Mouse (Mus musculus): ENCODE results near the gene Cma2. TPM values are rescaled to one million over a fixed set of nuclear protein-coding genes. Genes with fewer than 3 reads are reported as not detected.

Gene Cma2
- not detected in 2 replicates for polyA plus RNA-seq (2014; fragmentation: Nextera tagmentation; extraction: Ambion mirVana)

DNA sequence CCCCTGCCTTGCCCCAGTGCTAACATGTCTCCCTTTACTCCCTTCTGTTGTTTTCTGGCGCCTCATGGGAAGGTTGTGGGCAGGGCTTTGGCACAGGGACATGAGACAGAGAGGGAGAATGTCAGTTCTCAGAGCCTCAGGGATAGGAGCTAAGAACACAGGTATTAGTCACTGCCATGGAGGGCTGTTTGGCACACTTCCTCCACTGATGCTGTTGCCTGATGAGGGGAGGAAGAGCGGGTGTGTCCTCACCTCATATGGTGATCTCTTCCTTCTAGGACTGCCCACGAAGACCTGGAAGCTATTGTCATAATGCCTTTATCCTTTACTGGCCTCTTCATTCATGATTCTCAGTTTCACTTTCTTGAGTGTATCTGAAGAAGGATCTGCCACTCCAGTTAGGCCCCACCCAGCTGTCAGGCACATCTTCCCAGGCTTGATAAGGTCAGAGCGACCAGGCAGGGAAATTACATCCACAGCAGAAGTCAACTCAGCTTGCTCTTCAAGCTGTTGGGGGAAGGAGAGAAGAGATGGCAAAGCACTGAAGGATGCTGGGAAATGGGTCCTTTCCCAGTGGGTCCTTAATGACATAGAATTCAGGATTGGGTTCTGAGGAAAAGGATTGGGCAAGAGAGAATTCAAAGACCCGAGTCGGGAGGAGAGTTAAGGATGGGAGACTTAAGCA is at the start of gene Cma2:
Cma2 (plus strand) TSS at position 635 of the 685 bp plus-strand sequence.
- DNase-seq (ENCODE audit: low spot score) (no peak), ATAC-seq (replicated peaks; ENCODE audit: insufficient number of reproducible peaks, low FRiP score, low TSS enrichment, low read depth) (no peak)
- Histone ChIP-seq H3K4me1 (ENCODE audit: control insufficient read depth, insufficient read depth, low read length) (no peaks in the 10 kb centered on the region), H3K9me3 (replicated peaks; ENCODE audit: control insufficient read depth, low read length) (no peaks in the 10 kb centered on the region), H3K27ac (replicated peaks; ENCODE audit: low read depth, low read length) (no peak within 1 kb of the TSS), H3K27me3 (ENCODE audit: control insufficient read depth, insufficient read depth, low read length) (no peaks in the 10 kb centered on the region), H3K4me2 (ENCODE audit: low read depth, low read length) (no peak within 1 kb of the TSS), H3K9ac (replicated peaks; ENCODE audit: low read length) (no peak within 1 kb of the TSS), H3K36me3 (replicated peaks; ENCODE audit: control insufficient read depth, insufficient read depth, low read depth, low read length) (no peaks in the 10 kb centered on the region), H3K4me3 (ENCODE audit: low read depth, low read length) (no peak within 1 kb of the TSS)
- WGBS: 84% methylated on average over 6 of the region's 6 CpGs

DNA sequence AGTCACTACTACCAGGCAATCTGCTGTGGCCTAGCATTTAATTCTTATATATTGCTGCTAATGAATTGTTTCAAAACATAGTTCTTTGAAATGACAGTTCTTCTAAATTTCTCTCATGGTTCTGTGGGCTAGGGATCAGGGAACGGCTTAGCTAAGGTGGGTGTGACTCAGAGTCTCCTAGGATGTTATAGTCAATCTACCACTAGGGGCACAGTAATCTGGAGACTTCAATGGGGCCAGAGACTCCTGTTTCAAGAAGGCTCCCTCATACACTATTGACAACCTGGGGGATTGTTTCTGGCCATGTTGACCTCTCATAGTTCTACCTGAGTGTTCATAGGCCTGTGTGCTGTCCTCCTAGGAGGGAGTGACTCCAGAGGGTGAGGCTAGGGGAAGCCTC is 45.3 kb upstream of the Cma2 start:
- H3K4me2 ChIP-seq (ENCODE audit: low read depth, low read length): no peak overlapping the region
- H3K27me3 ChIP-seq (ENCODE audit: control insufficient read depth, insufficient read depth, low read length): no peaks in the 10 kb centered on the region
- WGBS: 31% methylated on average over 1 of the region's 1 CpGs
- ATAC-seq (replicated peaks; ENCODE audit: insufficient number of reproducible peaks, low FRiP score, low TSS enrichment, low read depth): no peak
- H3K27ac ChIP-seq (replicated peaks; ENCODE audit: low read depth, low read length): no peak overlapping the region
- H3K36me3 ChIP-seq (replicated peaks; ENCODE audit: control insufficient read depth, insufficient read depth, low read depth, low read length): no peaks in the 10 kb centered on the region
- DNase-seq (ENCODE audit: low spot score): no peak
- no peaks in the 10 kb centered on the region for H3K9me3 ChIP-seq (replicated peaks; ENCODE audit: control insufficient read depth, low read length)
- no peaks in the 10 kb centered on the region for H3K4me1 ChIP-seq (ENCODE audit: control insufficient read depth, insufficient read depth, low read length)
- H3K4me3 ChIP-seq (ENCODE audit: low read depth, low read length): no peak overlapping the region
- no peak overlapping the region for H3K9ac ChIP-seq (replicated peaks; ENCODE audit: low read length)

DNA sequence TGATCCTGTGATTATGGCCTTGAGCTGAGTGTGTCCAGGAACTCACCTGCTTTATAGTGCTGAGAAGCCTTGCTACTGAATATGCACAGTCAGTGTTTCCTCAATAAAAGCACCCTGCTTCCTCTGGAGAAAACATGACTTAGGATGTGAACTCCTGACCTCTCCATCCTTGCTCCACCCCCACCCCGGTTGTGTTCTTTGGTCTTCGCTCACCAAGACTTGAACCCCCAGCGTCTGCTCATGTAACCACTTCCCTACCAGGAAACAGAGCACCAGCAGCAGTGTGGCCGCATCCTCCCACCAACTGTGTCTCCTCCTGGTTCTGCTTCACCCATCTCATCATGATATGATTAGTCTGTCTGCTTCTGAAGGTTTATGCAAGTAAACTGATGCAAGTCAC is 37.4 kb upstream of the Cma2 start:
- no peaks in the 10 kb centered on the region for H3K9me3 ChIP-seq (replicated peaks; ENCODE audit: control insufficient read depth, low read length)
- WGBS: 47% methylated on average over 4 of the region's 4 CpGs
- no peak for ATAC-seq (replicated peaks; ENCODE audit: insufficient number of reproducible peaks, low FRiP score, low TSS enrichment, low read depth)
- H3K4me3 ChIP-seq (ENCODE audit: low read depth, low read length): no peak overlapping the region
- no peak overlapping the region for H3K4me2 ChIP-seq (ENCODE audit: low read depth, low read length)
- no peak for DNase-seq (ENCODE audit: low spot score)
- H3K9ac ChIP-seq (replicated peaks; ENCODE audit: low read length): no peak overlapping the region
- no peaks in the 10 kb centered on the region for H3K27me3 ChIP-seq (ENCODE audit: control insufficient read depth, insufficient read depth, low read length)
- H3K4me1 ChIP-seq (ENCODE audit: control insufficient read depth, insufficient read depth, low read length): no peaks in the 10 kb centered on the region
- no peaks in the 10 kb centered on the region for H3K36me3 ChIP-seq (replicated peaks; ENCODE audit: control insufficient read depth, insufficient read depth, low read depth, low read length)
- no peak overlapping the region for H3K27ac ChIP-seq (replicated peaks; ENCODE audit: low read depth, low read length)

DNA sequence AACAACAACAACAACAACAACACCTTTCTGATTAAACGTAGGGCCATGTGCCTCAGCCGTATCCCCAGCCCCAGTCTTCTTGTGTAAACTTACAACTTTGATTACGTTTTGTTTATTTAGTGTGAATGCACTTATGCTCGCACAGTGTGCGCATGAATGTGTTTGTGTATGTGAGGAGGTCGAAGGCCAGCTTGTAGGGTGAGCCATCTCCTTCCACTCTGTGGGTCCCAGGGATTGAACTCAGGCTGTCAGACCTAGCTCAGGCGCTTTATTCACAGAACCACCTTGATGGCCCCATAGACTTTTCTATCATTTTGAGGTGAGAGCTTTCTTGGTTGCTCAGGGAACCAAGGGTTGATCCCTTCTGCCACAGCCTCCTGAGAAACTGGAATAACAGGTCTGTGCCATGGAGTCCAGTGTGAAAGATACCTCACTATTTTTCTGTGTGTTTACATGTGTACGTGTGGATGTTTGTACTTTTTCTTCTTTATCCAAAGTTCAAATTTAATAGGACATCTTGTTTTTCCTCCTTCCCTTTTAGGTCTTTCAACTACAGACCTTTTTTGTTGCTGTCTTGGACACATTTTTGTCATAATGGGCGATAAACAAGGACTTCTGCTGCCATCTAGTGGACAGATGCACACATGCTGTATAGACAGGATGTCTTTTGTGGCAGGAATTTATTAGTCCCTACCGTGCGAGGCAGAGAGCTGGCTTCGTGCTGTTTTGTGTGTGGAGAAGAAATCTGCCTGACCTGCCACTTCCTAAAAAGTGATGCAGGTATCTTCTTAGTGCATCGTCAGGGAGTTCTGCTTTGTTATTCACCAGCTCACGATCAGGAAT is 32.3 kb upstream of the Cma2 start:
- ATAC-seq (replicated peaks; ENCODE audit: insufficient number of reproducible peaks, low FRiP score, low TSS enrichment, low read depth) (peak; percentile 74), DNase-seq (ENCODE audit: low spot score) (peak; percentile 96)
- Histone ChIP-seq H3K27me3 (ENCODE audit: control insufficient read depth, insufficient read depth, low read length) (no peaks in the 10 kb centered on the region), H3K4me1 (ENCODE audit: control insufficient read depth, insufficient read depth, low read length) (no peaks in the 10 kb centered on the region), H3K9ac (replicated peaks; ENCODE audit: low read length) (no peak overlapping the region), H3K4me2 (ENCODE audit: low read depth, low read length) (no peak overlapping the region), H3K9me3 (replicated peaks; ENCODE audit: control insufficient read depth, low read length) (no peaks in the 10 kb centered on the region), H3K4me3 (ENCODE audit: low read depth, low read length) (no peak overlapping the region), H3K36me3 (replicated peaks; ENCODE audit: control insufficient read depth, insufficient read depth, low read depth, low read length) (no peaks in the 10 kb centered on the region), H3K27ac (replicated peaks; ENCODE audit: low read depth, low read length) (no peak overlapping the region)
- WGBS: 38% methylated on average over 14 of the region's 14 CpGs

DNA sequence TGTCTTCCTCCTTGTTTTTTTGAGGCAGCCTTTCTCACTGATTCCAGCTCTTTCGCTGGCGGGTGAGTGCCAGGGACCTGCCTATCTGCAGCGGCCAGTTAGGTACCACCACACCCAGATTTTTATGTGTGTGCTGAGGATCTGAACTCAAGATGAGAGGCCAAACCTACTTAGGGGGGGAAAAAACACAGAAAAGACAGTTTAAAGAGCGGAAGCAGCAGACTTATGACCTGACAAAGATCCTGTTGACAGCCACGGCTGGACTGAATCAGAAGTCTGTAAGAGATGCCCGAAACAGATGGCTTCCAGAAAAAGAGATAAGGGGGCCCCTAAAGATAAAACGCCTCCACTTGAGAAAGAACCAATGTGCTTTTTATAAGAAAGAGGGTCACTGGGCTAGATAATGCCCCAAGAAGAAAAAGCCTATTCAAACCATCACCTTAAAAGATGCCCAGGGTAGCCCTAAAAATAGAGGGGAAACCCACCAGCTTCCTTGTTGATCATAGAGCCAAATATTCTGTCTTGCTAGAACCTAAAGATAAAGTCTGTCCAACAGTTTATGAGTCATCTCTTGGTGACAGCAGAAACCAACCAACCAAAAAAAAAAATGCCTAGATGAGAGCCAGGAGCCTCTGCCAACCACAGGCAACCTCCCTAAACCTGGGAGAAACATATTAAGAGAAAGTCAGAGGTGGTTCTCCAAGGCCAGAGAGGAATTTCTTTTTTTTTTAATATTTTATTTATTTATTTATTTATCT is 28.1 kb upstream of the Cma2 start:
- H3K4me2 ChIP-seq (ENCODE audit: low read depth, low read length): no peak overlapping the region
- WGBS: 70% methylated on average over 7 of the region's 7 CpGs
- no peaks in the 10 kb centered on the region for H3K27me3 ChIP-seq (ENCODE audit: control insufficient read depth, insufficient read depth, low read length)
- ATAC-seq (replicated peaks; ENCODE audit: insufficient number of reproducible peaks, low FRiP score, low TSS enrichment, low read depth): no peak
- H3K4me3 ChIP-seq (ENCODE audit: low read depth, low read length): no peak overlapping the region
- no peaks in the 10 kb centered on the region for H3K36me3 ChIP-seq (replicated peaks; ENCODE audit: control insufficient read depth, insufficient read depth, low read depth, low read length)
- H3K9me3 ChIP-seq (replicated peaks; ENCODE audit: control insufficient read depth, low read length): no peaks in the 10 kb centered on the region
- no peak overlapping the region for H3K27ac ChIP-seq (replicated peaks; ENCODE audit: low read depth, low read length)
- no peaks in the 10 kb centered on the region for H3K4me1 ChIP-seq (ENCODE audit: control insufficient read depth, insufficient read depth, low read length)
- no peak for DNase-seq (ENCODE audit: low spot score)
- no peak overlapping the region for H3K9ac ChIP-seq (replicated peaks; ENCODE audit: low read length)

DNA sequence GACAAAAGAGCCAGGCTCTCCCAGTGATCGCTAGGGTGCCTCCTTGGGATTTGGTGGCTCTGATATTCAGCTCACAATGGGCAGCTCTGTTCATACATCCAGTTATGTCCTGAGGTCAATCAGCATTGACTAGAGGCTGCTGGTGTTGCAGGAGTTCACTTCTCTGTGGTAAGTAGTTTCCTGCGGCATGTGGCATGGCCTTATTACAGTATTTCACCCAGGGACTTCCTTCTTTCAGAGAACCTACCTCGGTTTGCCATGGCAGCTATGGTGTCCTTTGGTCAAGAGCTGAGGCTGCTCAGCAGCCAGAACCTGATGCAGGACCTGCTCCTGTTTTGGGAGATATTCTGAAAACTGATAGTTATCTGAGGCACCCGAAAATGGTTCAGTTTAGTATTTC is 23.9 kb upstream of the Cma2 start:
- no peak for ATAC-seq (replicated peaks; ENCODE audit: insufficient number of reproducible peaks, low FRiP score, low TSS enrichment, low read depth)

DNA sequence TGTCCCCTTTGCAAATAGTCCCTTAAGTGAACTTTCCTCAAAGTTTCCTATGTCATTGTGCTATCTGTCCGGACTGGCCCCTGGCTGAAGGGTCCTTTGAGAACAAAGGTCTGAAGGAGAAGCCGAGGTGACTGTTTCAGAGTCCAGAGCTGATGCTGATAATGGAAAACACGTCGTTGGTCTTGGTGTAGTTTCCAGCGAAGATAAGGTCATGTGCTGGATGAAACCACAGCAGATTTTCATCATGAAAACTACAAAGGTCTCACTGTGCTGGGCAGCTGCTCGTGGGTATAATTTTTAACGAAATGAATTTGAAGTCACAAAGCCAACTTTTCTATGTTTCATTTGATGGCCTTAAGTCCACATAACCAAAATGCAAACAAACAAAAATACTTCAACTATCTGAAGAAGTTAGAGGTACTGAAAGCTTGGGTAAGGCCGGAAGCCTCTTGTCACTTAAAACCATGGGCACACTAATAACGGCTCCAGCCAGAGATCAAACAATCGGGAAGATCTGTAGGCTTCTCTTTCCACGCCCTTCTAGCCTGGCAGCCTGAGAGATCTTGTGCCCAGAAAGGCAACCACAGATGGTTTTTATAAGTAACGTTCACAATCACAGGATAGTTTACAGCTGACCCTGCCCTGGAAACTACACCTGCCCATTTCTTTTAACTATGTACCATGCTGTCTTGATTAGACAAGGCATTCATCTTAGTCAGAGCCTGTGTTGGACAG is 21.4 kb upstream of the Cma2 start:
- Histone ChIP-seq H3K9me3 (replicated peaks; ENCODE audit: control insufficient read depth, low read length) (no peaks in the 10 kb centered on the region), H3K9ac (replicated peaks; ENCODE audit: low read length) (no peak overlapping the region), H3K4me1 (ENCODE audit: control insufficient read depth, insufficient read depth, low read length) (no peaks in the 10 kb centered on the region), H3K27ac (replicated peaks; ENCODE audit: low read depth, low read length) (no peak overlapping the region), H3K27me3 (ENCODE audit: control insufficient read depth, insufficient read depth, low read length) (no peaks in the 10 kb centered on the region), H3K36me3 (replicated peaks; ENCODE audit: control insufficient read depth, insufficient read depth, low read depth, low read length) (no peaks in the 10 kb centered on the region), H3K4me2 (ENCODE audit: low read depth, low read length) (no peak overlapping the region), H3K4me3 (ENCODE audit: low read depth, low read length) (no peak overlapping the region)
- ATAC-seq (replicated peaks; ENCODE audit: insufficient number of reproducible peaks, low FRiP score, low TSS enrichment, low read depth): no peak
- 55% methylated on average over 12 of the region's 12 CpGs for WGBS
- peak; percentile 44 for DNase-seq (ENCODE audit: low spot score)

More for the DNA sequence above, 23.9 kb upstream of the Cma2 start:
- no peak overlapping the region for H3K4me3 ChIP-seq (ENCODE audit: low read depth, low read length)
- H3K27me3 ChIP-seq (ENCODE audit: control insufficient read depth, insufficient read depth, low read length): no peaks in the 10 kb centered on the region
- no peak overlapping the region for H3K9ac ChIP-seq (replicated peaks; ENCODE audit: low read length)
- H3K36me3 ChIP-seq (replicated peaks; ENCODE audit: control insufficient read depth, insufficient read depth, low read depth, low read length): no peaks in the 10 kb centered on the region
- H3K4me2 ChIP-seq (ENCODE audit: low read depth, low read length): no peak overlapping the region
- H3K9me3 ChIP-seq (replicated peaks; ENCODE audit: control insufficient read depth, low read length): no peaks in the 10 kb centered on the region
- no peaks in the 10 kb centered on the region for H3K4me1 ChIP-seq (ENCODE audit: control insufficient read depth, insufficient read depth, low read length)
- H3K27ac ChIP-seq (replicated peaks; ENCODE audit: low read depth, low read length): no peak overlapping the region
- 81% methylated on average over 4 of the region's 4 CpGs for WGBS
- DNase-seq (ENCODE audit: low spot score): no peak
